Mouse (Mus musculus): ENCODE measurements at regions not wholly inside any gene's neighbourhood (a gene's known extent, or its start where the extent isn't known, plus 50 kb on each side); places are given as distances from the start of the nearest gene placed in this dataset.

- no peak for TF ChIP-seq CTCF (IDR thresholded peaks at IDR 0.05; ENCODE audit: extremely low read depth, insufficient read depth, insufficient read length, insufficient replicate concordance)
- no peak for TF ChIP-seq POLR2A (IDR thresholded peaks at IDR 0.05; ENCODE audit: low read depth, low read length)
Measured at GRCm38 (mm10) chr4:98236006-98236783, 146.9 kb downstream of the Tm2d1 start.
